Mouse (Mus musculus) liver, embryonic 14.5 days (tissue): ENCODE data around the gene Myom1. TPM values are rescaled to one million over a fixed set of nuclear protein-coding genes. Genes with fewer than 3 reads are reported as not detected.

Experiments
- ATAC-seq: fragments of 200-750 bp; cut with Nextera tagmentation; 2 replicates; pipeline ENCODE4 v1.8.0; 2017; ENCODE audit warnings: moderate number of reproducible peaks, mild to moderate bottlenecking, moderate library complexity; ENCODE audit not compliant: insufficient read depth
- DNase-seq, 3 experiments: peaks; one replicate each; pipeline ENCODE4 v3.0.0-alpha.2; 2012 to 2013; ENCODE audit warnings: low read depth in 3 of 3, low spot score in 3 of 3
- H3K27ac ChIP-seq: fragments of 300-500 bp; sonication (generic); 2 replicates; pipeline ENCODE4 v1.5.1; 2014; ENCODE audit warnings: moderate library complexity, mild to moderate bottlenecking, control low read depth, inconsistent platforms
- H3K27me3 ChIP-seq: fragments of 300-500 bp; sonication (generic); 2 replicates; pipeline ENCODE4 v1.6.1; 2014; ENCODE audit warnings: mild to moderate bottlenecking, low read length, moderate library complexity; ENCODE audit not compliant: control insufficient read depth, insufficient read depth
- H3K36me3 ChIP-seq: fragments of 300-500 bp; sonication (generic); replicated peaks from 2 replicates; pipeline ENCODE4 v1.6.1; 2014; ENCODE audit warnings: low read depth; ENCODE audit not compliant: control insufficient read depth, insufficient read depth
- H3K4me1 ChIP-seq, 2 experiments: fragments of 200-500 bp in 1 of 2; fragments of 300-500 bp in 1 of 2; sonication (generic) in 1 of 2; replicated peaks; 2 replicates each; pipeline ENCODE4 v1.6.1; 2012 to 2014; ENCODE audit warnings: antibody characterized with exemption in 1 of 2, inconsistent platforms in 1 of 2, low read length in 1 of 2; ENCODE audit not compliant: control insufficient read depth in 2 of 2, insufficient read depth in 2 of 2
- H3K4me2 ChIP-seq: fragments of 300-500 bp; sonication (generic); 2 replicates; pipeline ENCODE4 v1.6.1; 2014; ENCODE audit warnings: low read depth, mild to moderate bottlenecking, control low read depth, moderate library complexity
- H3K4me3 ChIP-seq, 2 experiments: fragments of 200-500 bp in 1 of 2; fragments of 300-500 bp in 1 of 2; sonication (generic) in 1 of 2; 2 replicates each; pipeline ENCODE4 v1.5.1; 2012 to 2014; ENCODE audit warnings: low read depth in 2 of 2, low read length in 2 of 2, mild to moderate bottlenecking in 2 of 2, control low read depth in 1 of 2, inconsistent platforms in 1 of 2, moderate library complexity in 1 of 2; ENCODE audit not compliant: insufficient read depth in 1 of 2
- H3K9ac ChIP-seq: fragments of 300-500 bp; sonication (generic); replicated peaks from 2 replicates; pipeline ENCODE4 v1.6.1; 2014; ENCODE audit warnings: mild to moderate bottlenecking, control low read depth, moderate library complexity
- H3K9me3 ChIP-seq: fragments of 300-500 bp; sonication (generic); 2 replicates; pipeline ENCODE4 v1.6.1; 2016; ENCODE audit warnings: low read length, mixed read lengths; ENCODE audit not compliant: control insufficient read depth
- CTCF ChIP-seq: IDR thresholded peaks from 2 replicates; pipeline ENCODE4 v1.5.1; 2016; ENCODE audit warnings: antibody characterized with exemption, low read depth, control low read depth
- EP300 ChIP-seq: IDR thresholded peaks from 2 replicates; pipeline ENCODE4 v1.6.1; 2016; ENCODE audit warnings: antibody characterized with exemption, low read depth
- WGBS: fragments of 180-500 bp; shearing (Covaris S2); extraction: QIAGEN DNeasy Blood & Tissue Kit; methylation state at CpG from one replicate; pipeline ENCODE4 v1.1.7; 2014; ENCODE audit not compliant: insufficient replicate concordance; 5-methylcytosine and 5-hydroxymethylcytosine counted together
- polyA plus RNA-seq, 2 experiments: library from polyadenylated mRNA; depleted of rRNA in 1 of 2; stranded (reverse) in 1 of 2; unstranded in 1 of 2; fragments of >200 nt; fragmentation: Nextera tagmentation in 1 of 2; extraction: Ambion mirVana in 1 of 2; gene quantifications; 2 replicates each; pipeline versions ENCODE4 v1.2.1 to v1.2.3; 2012 to 2014

Myom1 gene
- polyA plus RNA-seq, 2 experiments, result 1.6 to 2.6 TPM

- no peak overlapping the region for H3K4me2 ChIP-seq
- H3K9ac ChIP-seq, result no peak overlapping the region
- no peak for TF ChIP-seq CTCF
- TF ChIP-seq EP300, result no peak
- H3K4me3 ChIP-seq, result no peak overlapping the region
- WGBS, result 64% methylated on average over 6 of the region's 6 CpGs
- H3K27ac ChIP-seq, result no peak overlapping the region
- ATAC-seq (no peak), DNase-seq (no peak)
- H3K4me1 ChIP-seq, result peaks cover 4 to 15% of the 10 kb centered on the region in 2 experiments
- peaks cover 33% of the 10 kb centered on the region for H3K36me3 ChIP-seq
- H3K9me3 ChIP-seq, result no peaks in the 10 kb centered on the region
- no peaks in the 10 kb centered on the region for H3K27me3 ChIP-seq
These were observed 7.8 kb upstream of the Myom1 start for GRCm38 (mm10) chr17:70994671-70995070.

- Histone ChIP-seq H3K9me3 (no peaks in the 10 kb centered on the region), H3K4me2 (no peak overlapping the region), H3K9ac (no peak overlapping the region), H3K4me1 (peaks cover 4 to 19% of the 10 kb centered on the region in 2 experiments), H3K27me3 (no peaks in the 10 kb centered on the region), H3K36me3 (peaks cover 33% of the 10 kb centered on the region), H3K4me3 (no peak overlapping the region), H3K27ac (no peak overlapping the region)
- TF ChIP-seq EP300, result no peak
- TF ChIP-seq CTCF, result no peak
- no peak for DNase-seq
- 80% methylated on average over 6 of the region's 6 CpGs for WGBS
- no peak for ATAC-seq
These were observed 6.9 kb upstream of the Myom1 start for GRCm38 (mm10) chr17:70995551-70995950.

- no peak overlapping the region for H3K4me3 ChIP-seq
- no peaks in the 10 kb centered on the region for H3K27me3 ChIP-seq
- TF ChIP-seq CTCF (no peak), EP300 (no peak)
- peaks cover 2 to 13% of the 10 kb centered on the region in 2 experiments for H3K4me1 ChIP-seq
- no peaks in the 10 kb centered on the region for H3K9me3 ChIP-seq
- DNase-seq (no peak), ATAC-seq (no peak)
- no peak overlapping the region for H3K4me2 ChIP-seq
- 48% methylated on average over 6 of the region's 6 CpGs for WGBS
- peaks cover 27% of the 10 kb centered on the region for H3K36me3 ChIP-seq
- H3K27ac ChIP-seq, result no peak overlapping the region
- H3K9ac ChIP-seq, result no peak overlapping the region
These were observed 4.6 kb upstream of the Myom1 start for GRCm38 (mm10) chr17:70997836-70998235.

- H3K4me1 ChIP-seq, result peaks cover 9 to 19% of the 10 kb centered on the region in 2 experiments
- no peak overlapping the region for H3K4me2 ChIP-seq
- H3K36me3 ChIP-seq, result peaks cover 22% of the 10 kb centered on the region
- ATAC-seq, result no peak
- TF ChIP-seq EP300 (no peak), CTCF (no peak)
- no peak overlapping the region for H3K27ac ChIP-seq
- H3K27me3 ChIP-seq, result no peaks in the 10 kb centered on the region
- H3K9ac ChIP-seq, result no peak overlapping the region
- H3K4me3 ChIP-seq, result no peak overlapping the region
- H3K9me3 ChIP-seq, result no peaks in the 10 kb centered on the region
- WGBS, result 72% methylated on average over 9 of the region's 9 CpGs
- DNase-seq, result no peak
These were observed 3.9 kb upstream of the Myom1 start for GRCm38 (mm10) chr17:70998400-70998975.

GRCm38 (mm10) chr17:70999187-70999586 lies 3.2 kb upstream of the Myom1 start:
- ATAC-seq (no peak), DNase-seq (no peak)
- Histone ChIP-seq H3K9ac (no peak overlapping the region), H3K27ac (no peak overlapping the region), H3K4me3 (no peak overlapping the region), H3K9me3 (no peaks in the 10 kb centered on the region), H3K27me3 (no peaks in the 10 kb centered on the region), H3K4me2 (no peak overlapping the region), H3K36me3 (peaks cover 16% of the 10 kb centered on the region), H3K4me1 (peaks cover 13 to 26% of the 10 kb centered on the region in 2 experiments)
- TF ChIP-seq EP300, result no peak
- TF ChIP-seq CTCF, result no peak
- 74% methylated on average over 5 of the region's 5 CpGs for WGBS
